Mouse (Mus musculus) stomach, postnatal 0 days (tissue): ENCODE data around the gene Orc1. TPM values are rescaled to one million over a fixed set of nuclear protein-coding genes. Genes with fewer than 3 reads are reported as not detected.
A peak's percentile ranks its signal among the peaks of the same experiment; 100 is the strongest.

ENCODE experiments used
- ATAC-seq: fragments of 200-750 bp; cut with Nextera tagmentation; 2 replicates; pipeline ENCODE4 v1.8.0; 2017; ENCODE audit not compliant: low FRiP score, low TSS enrichment
- DNase-seq: peaks from one replicate; pipeline ENCODE4 v3.0.0-alpha.2; 2016; ENCODE audit warnings: low spot score
- H3K27ac ChIP-seq: fragments of 300-500 bp; sonication (generic); replicated peaks from 2 replicates; pipeline ENCODE4 v1.5.1; 2014; ENCODE audit warnings: mild to moderate bottlenecking, control low read depth
- H3K27me3 ChIP-seq: fragments of 300-500 bp; sonication (generic); 2 replicates; pipeline ENCODE4 v1.6.1; 2014; ENCODE audit warnings: low read length; ENCODE audit not compliant: control insufficient read depth, insufficient read depth
- H3K36me3 ChIP-seq: fragments of 300-500 bp; sonication (generic); 2 replicates; pipeline ENCODE4 v1.6.1; 2014; ENCODE audit warnings: low read length, mixed read lengths; ENCODE audit not compliant: control insufficient read depth, insufficient read depth
- H3K4me1 ChIP-seq: fragments of 300-500 bp; sonication (generic); replicated peaks from 2 replicates; pipeline ENCODE4 v1.6.1; 2014; ENCODE audit warnings: antibody characterized with exemption; ENCODE audit not compliant: control insufficient read depth, insufficient read depth
- H3K4me2 ChIP-seq: fragments of 300-500 bp; sonication (generic); replicated peaks from 2 replicates; pipeline ENCODE4 v1.6.1; 2014; ENCODE audit warnings: low read depth, mild to moderate bottlenecking, control low read depth, moderate library complexity
- H3K4me3 ChIP-seq: fragments of 300-500 bp; sonication (generic); 2 replicates; pipeline ENCODE4 v1.5.1; 2014; ENCODE audit warnings: low read depth, low read length, control low read depth
- H3K9ac ChIP-seq: fragments of 300-500 bp; sonication (generic); 2 replicates; pipeline ENCODE4 v1.6.1; 2014; ENCODE audit warnings: mild to moderate bottlenecking, low read length, control low read depth, mixed read lengths
- H3K9me3 ChIP-seq: fragments of 300-500 bp; sonication (generic); 2 replicates; pipeline ENCODE4 v1.6.1; 2016; ENCODE audit warnings: low read length; ENCODE audit not compliant: control insufficient read depth
- CTCF ChIP-seq: IDR thresholded peaks from 2 replicates; pipeline ENCODE4 v1.5.1; 2016; ENCODE audit warnings: antibody characterized with exemption, low read depth, mild to moderate bottlenecking, moderate library complexity
- EP300 ChIP-seq: optimal IDR thresholded peaks from 2 replicates; pipeline ENCODE3; 2016; ENCODE audit warnings: antibody characterized with exemption
- WGBS: fragments of 180-500 bp; shearing (Covaris S2); extraction: QIAGEN DNeasy Blood & Tissue Kit; methylation state at CpG from one replicate; pipeline ENCODE4 v1.1.7; 2014; 5-methylcytosine and 5-hydroxymethylcytosine counted together
- polyA plus RNA-seq: library from polyadenylated mRNA; unstranded; fragments of >200 nt; fragmentation: Nextera tagmentation; extraction: Ambion mirVana; gene quantifications from 2 replicates; pipeline ENCODE4 v1.2.1, GENCODE M21; 2015

Gene Orc1
- polyA plus RNA-seq, 1 experiment from 2014 or later, result 1.8 TPM

GRCm38 (mm10) chr4:108637721-108638120 lies 58.5 kb downstream of the Orc1 start:
- ATAC-seq (no peak), DNase-seq (no peak)
- Histone ChIP-seq H3K27ac (no peak overlapping the region), H3K4me3 (no peak overlapping the region), H3K4me1 (no peaks in the 10 kb centered on the region), H3K36me3 (peaks cover 16% of the 10 kb centered on the region), H3K27me3 (no peaks in the 10 kb centered on the region), H3K9me3 (no peaks in the 10 kb centered on the region), H3K4me2 (no peak overlapping the region), H3K9ac (no peak overlapping the region)
- 81% methylated on average over 3 of the region's 3 CpGs for WGBS
- TF ChIP-seq EP300 (no peak), CTCF (no peak)

GRCm38 (mm10) chr4:108638752-108639151 lies 59.5 kb downstream of the Orc1 start:
- no peaks in the 10 kb centered on the region for H3K9me3 ChIP-seq
- H3K27ac ChIP-seq, result no peak overlapping the region
- peaks cover 10% of the 10 kb centered on the region for H3K36me3 ChIP-seq
- H3K4me2 ChIP-seq, result no peak overlapping the region
- H3K27me3 ChIP-seq, result no peaks in the 10 kb centered on the region
- ATAC-seq (no peak), DNase-seq (no peak)
- H3K4me1 ChIP-seq, result no peaks in the 10 kb centered on the region
- 74% methylated on average over 5 of the region's 5 CpGs for WGBS
- no peak overlapping the region for H3K9ac ChIP-seq
- TF ChIP-seq EP300 (no peak), CTCF (no peak)
- H3K4me3 ChIP-seq, result no peak overlapping the region

- H3K36me3 ChIP-seq, result peaks cover 5% of the 10 kb centered on the region; the same call in 1 of the 2 replicates
- no peak overlapping the region for H3K27ac ChIP-seq
- no peak overlapping the region for H3K4me3 ChIP-seq
- H3K27me3 ChIP-seq, result no peaks in the 10 kb centered on the region
- DNase-seq, result no peak
- ATAC-seq, result peak; percentile 29; the same call in 1 of the 2 replicates
- no peaks in the 10 kb centered on the region for H3K9me3 ChIP-seq
- no peak overlapping the region for H3K9ac ChIP-seq
- 36% methylated on average over 2 of the region's 2 CpGs for WGBS
- no peaks in the 10 kb centered on the region for H3K4me1 ChIP-seq
- no peak overlapping the region for H3K4me2 ChIP-seq
- peak; percentile 68 for TF ChIP-seq CTCF
- no peak for TF ChIP-seq EP300
These were observed 85.2 kb downstream of the Orc1 start for GRCm38 (mm10) chr4:108664407-108664806.

Other genes starting within 250 kb of the Orc1 start
- gene Shisal2a, start 196.1 kb upstream of the Orc1 start, polyA plus RNA-seq, result 4.5 and 4.9 TPM in 2 replicates
- gene Gpx7, start 172.5 kb upstream of the Orc1 start, polyA plus RNA-seq, result 34.5 and 35.5 TPM in 2 replicates
- 29.4 and 33.8 TPM in 2 replicates for gene Tut4, start 120.0 kb upstream of the Orc1 start, polyA plus RNA-seq
- gene Prpf38a, start 87 bp upstream of the Orc1 start, polyA plus RNA-seq, result 44.4 and 45.5 TPM in 2 replicates
- gene Cc2d1b, start 40.5 kb downstream of the Orc1 start, polyA plus RNA-seq, result 20.9 and 23.1 TPM in 2 replicates
- 0.99 and 1.1 TPM in 2 replicates for gene 3110021N24Rik, start 140.2 kb downstream of the Orc1 start, polyA plus RNA-seq
- gene Zfyve9, start 201.4 kb downstream of the Orc1 start, polyA plus RNA-seq, result 2.6 and 3.0 TPM in 2 replicates